Mouse (Mus musculus): ENCODE results near the gene Bicd1. TPM values are rescaled to one million over a fixed set of nuclear protein-coding genes. Genes with fewer than 3 reads are reported as not detected.

Gene Bicd1
- total RNA-seq, 1 experiment = 8.5 TPM

DNA sequence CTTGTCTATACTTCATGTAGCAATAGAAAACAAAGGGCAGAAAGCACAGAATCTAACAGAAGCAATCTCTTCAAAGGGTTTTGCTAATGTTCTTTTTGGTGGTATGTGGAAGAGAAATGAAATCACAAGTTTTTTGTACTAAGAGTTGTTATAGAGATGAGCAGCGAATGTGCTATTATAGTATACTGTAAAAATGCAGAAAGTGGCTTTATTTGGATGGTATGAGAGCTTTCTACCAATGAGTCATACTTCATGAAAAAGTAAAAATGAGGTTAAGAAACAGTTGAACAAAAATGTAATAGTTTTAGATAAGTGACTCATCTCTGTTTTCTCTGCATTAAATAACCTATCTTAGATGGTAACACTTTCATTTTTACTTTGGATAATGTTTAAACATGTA, 165.6 kb downstream of the Bicd1 start:
- DNase-seq (ENCODE audit: low read depth, low spot score) = no peak
- TF ChIP-seq HCFC1 (IDR thresholded peaks at IDR 0.05; ENCODE audit: borderline replicate concordance, insufficient read depth, low read length) = no peak
- no peak for TF ChIP-seq CHD2 (IDR thresholded peaks at IDR 0.05; ENCODE audit: low read depth, low read length)
- no peak for TF ChIP-seq ZNF384 (IDR thresholded peaks at IDR 0.05; ENCODE audit: low read depth, low read length)
- Histone ChIP-seq H3K9ac (ENCODE audit: insufficient read depth, low read depth, low read length, poor library complexity, severe bottlenecking) (no peak overlapping the region), H3K4me1 (ENCODE audit: control insufficient read depth in 2 of 2, insufficient read depth in 2 of 2, low read length in 2 of 2, poor library complexity in 1 of 2) (no peaks in the 10 kb centered on the region), H3K36me3 (ENCODE audit: control insufficient read depth, insufficient read depth, low read length, poor library complexity, severe bottlenecking) (no peaks in the 10 kb centered on the region), H3K27ac (ENCODE audit: insufficient read depth, low read depth, low read length, poor library complexity, severe bottlenecking) (no peak overlapping the region), H3K9me3 (ENCODE audit: control insufficient read depth, insufficient read depth, low read depth, low read length) (no peaks in the 10 kb centered on the region), H3K4me3 (ENCODE audit: insufficient read depth in 1 of 2, low read depth in 1 of 2, low read length in 2 of 2, poor library complexity in 1 of 2, severe bottlenecking in 1 of 2) (no peak overlapping the region)
- in situ Hi-C loops (cut with MboI; ENCODE audit: low sequenced_read_pairs in 2 of 2, unreplicated experiment in 2 of 2) = no loop called here

DNA sequence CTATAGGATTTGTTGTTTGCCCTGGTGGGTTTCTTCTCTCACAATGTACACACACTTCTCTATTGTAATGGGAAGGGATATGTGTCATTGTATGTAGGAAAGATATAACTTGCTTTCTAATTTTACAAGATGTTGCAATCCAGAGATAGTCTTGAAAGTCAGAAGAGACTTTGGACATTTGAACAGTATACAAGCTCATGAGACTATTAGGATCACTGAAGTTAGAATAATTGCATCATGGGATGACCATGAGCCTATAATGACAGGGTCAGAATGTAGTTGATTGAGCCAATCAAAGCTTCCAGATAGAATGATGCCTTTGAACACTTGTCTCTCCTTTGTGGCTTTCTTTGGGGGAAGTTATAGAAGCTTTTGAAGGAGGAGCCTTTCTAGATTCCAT, 171.4 kb downstream of the Bicd1 start:
- in situ Hi-C loops (cut with MboI; ENCODE audit: low sequenced_read_pairs in 2 of 2, unreplicated experiment in 2 of 2) = no loop called here
- Histone ChIP-seq H3K9ac (ENCODE audit: insufficient read depth, low read depth, low read length, poor library complexity, severe bottlenecking) (no peak overlapping the region), H3K4me3 (ENCODE audit: insufficient read depth in 1 of 2, low read depth in 1 of 2, low read length in 2 of 2, poor library complexity in 1 of 2, severe bottlenecking in 1 of 2) (no peak overlapping the region), H3K9me3 (ENCODE audit: control insufficient read depth, insufficient read depth, low read depth, low read length) (peaks cover 5% of the 10 kb centered on the region), H3K4me1 (ENCODE audit: control insufficient read depth in 2 of 2, insufficient read depth in 2 of 2, low read length in 2 of 2, poor library complexity in 1 of 2) (no peaks in the 10 kb centered on the region), H3K36me3 (ENCODE audit: control insufficient read depth, insufficient read depth, low read length, poor library complexity, severe bottlenecking) (no peaks in the 10 kb centered on the region), H3K27ac (ENCODE audit: insufficient read depth, low read depth, low read length, poor library complexity, severe bottlenecking) (no peak overlapping the region)
- no peak for DNase-seq (ENCODE audit: low read depth, low spot score)
- TF ChIP-seq HCFC1 (IDR thresholded peaks at IDR 0.05; ENCODE audit: borderline replicate concordance, insufficient read depth, low read length) = no peak
- TF ChIP-seq ZC3H11A (IDR thresholded peaks at IDR 0.05; ENCODE audit: borderline replicate concordance, low read depth, low read length) = no peak
- no peak for TF ChIP-seq MAFK (IDR thresholded peaks at IDR 0.05; ENCODE audit: insufficient read depth, low read depth, low read length)
- TF ChIP-seq CHD2 (IDR thresholded peaks at IDR 0.05; ENCODE audit: low read depth, low read length) = no peak

DNA sequence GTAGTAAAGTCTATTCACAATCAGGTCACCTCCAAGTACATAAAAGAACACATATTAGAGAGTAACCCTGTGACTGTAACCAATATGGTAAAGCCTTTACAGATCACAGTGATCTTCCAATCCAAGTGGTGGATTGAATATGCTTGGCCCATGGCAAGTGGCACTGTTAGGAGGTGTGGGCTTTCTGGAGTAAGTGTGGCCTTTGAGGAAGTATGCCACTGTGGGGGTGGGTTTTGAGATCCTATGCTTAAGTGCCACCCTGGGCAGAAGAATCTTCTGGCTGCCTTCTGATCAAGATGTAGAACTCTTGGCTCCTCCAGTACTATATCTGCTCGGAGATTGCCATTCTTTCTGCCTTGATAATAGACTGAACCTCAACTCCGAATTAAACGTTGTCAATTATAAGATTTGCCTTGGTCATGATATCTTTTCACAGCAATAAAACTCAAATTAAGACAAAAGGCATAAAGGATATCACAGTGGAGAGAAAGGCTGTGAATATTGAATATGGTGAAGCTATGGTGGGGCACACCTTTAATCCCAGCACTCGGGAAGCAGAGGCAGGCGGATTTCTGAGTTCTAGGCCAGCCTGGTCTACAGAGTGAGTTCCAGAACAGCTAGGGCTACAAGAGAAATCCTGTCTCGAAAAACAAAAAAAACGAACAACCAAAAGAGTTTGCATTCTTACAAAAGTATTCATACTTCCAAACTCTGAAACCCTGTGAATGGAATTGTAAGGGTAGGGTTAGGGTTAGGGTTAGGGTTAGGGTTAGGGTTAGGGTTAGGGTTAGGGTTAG, 177.2 kb downstream of the Bicd1 start:
- H3K27ac ChIP-seq (ENCODE audit: insufficient read depth, low read depth, low read length, poor library complexity, severe bottlenecking) = no peak overlapping the region
- TF ChIP-seq MAFK (IDR thresholded peaks at IDR 0.05; ENCODE audit: insufficient read depth, low read depth, low read length) = no peak
- TF ChIP-seq ZNF384 (IDR thresholded peaks at IDR 0.05; ENCODE audit: low read depth, low read length) = no peak
- TF ChIP-seq HCFC1 (IDR thresholded peaks at IDR 0.05; ENCODE audit: borderline replicate concordance, insufficient read depth, low read length) = no peak
- TF ChIP-seq ZC3H11A (IDR thresholded peaks at IDR 0.05; ENCODE audit: borderline replicate concordance, low read depth, low read length) = no peak
- TF ChIP-seq CHD2 (IDR thresholded peaks at IDR 0.05; ENCODE audit: low read depth, low read length) = no peak
- H3K9ac ChIP-seq (ENCODE audit: insufficient read depth, low read depth, low read length, poor library complexity, severe bottlenecking) = no peak overlapping the region
- DNase-seq (ENCODE audit: low read depth, low spot score) = no peak
- H3K36me3 ChIP-seq (ENCODE audit: control insufficient read depth, insufficient read depth, low read length, poor library complexity, severe bottlenecking) = no peaks in the 10 kb centered on the region
- no peaks in the 10 kb centered on the region for H3K4me1 ChIP-seq (ENCODE audit: control insufficient read depth in 2 of 2, insufficient read depth in 2 of 2, low read length in 2 of 2, poor library complexity in 1 of 2)
- no peak overlapping the region for H3K4me3 ChIP-seq (ENCODE audit: insufficient read depth in 1 of 2, low read depth in 1 of 2, low read length in 2 of 2, poor library complexity in 1 of 2, severe bottlenecking in 1 of 2)
- peaks cover 4% of the 10 kb centered on the region for H3K9me3 ChIP-seq (ENCODE audit: control insufficient read depth, insufficient read depth, low read depth, low read length)
- in situ Hi-C loops (cut with MboI; ENCODE audit: low sequenced_read_pairs in 2 of 2, unreplicated experiment in 2 of 2) = no loop called here

Other genes with a start within 250 kb of the Bicd1 start
- gene Amn1, start 220.2 kb upstream of the Bicd1 start, total RNA-seq (2012; rRNA removed) = 10.9 and 12.6 TPM in 2 replicates
- gene Resf1, start 99.5 kb upstream of the Bicd1 start, total RNA-seq (2012; rRNA removed) = 124 and 128 TPM in 2 replicates

Measured in ES-E14 (cell line).